Mouse (Mus musculus) liver, embryonic 15.5 days (tissue): ENCODE data around the gene Akap13. TPM values are rescaled to one million over a fixed set of nuclear protein-coding genes. Genes with fewer than 3 reads are reported as not detected.

Experiments
- ATAC-seq: fragments of 200-750 bp; cut with Nextera tagmentation; 2 replicates; pipeline ENCODE4 v1.8.0; 2017; ENCODE audit warnings: moderate number of reproducible peaks, mild to moderate bottlenecking, moderate library complexity; ENCODE audit not compliant: insufficient read depth
- H3K27ac ChIP-seq: fragments of 300-500 bp; sonication (generic); replicated peaks from 2 replicates; pipeline ENCODE4 v1.5.1; 2015; ENCODE audit warnings: mild to moderate bottlenecking, inconsistent platforms
- H3K27me3 ChIP-seq: fragments of 300-500 bp; sonication (generic); 2 replicates; pipeline ENCODE4 v1.6.1; 2015; ENCODE audit warnings: mild to moderate bottlenecking, inconsistent platforms
- H3K36me3 ChIP-seq: fragments of 300-500 bp; sonication (generic); replicated peaks from 2 replicates; pipeline ENCODE4 v1.6.1; 2015; ENCODE audit warnings: moderate library complexity, mild to moderate bottlenecking, inconsistent platforms
- H3K4me1 ChIP-seq: fragments of 300-500 bp; sonication (generic); replicated peaks from 2 replicates; pipeline ENCODE4 v1.6.1; 2015; ENCODE audit warnings: inconsistent platforms
- H3K4me2 ChIP-seq: fragments of 300-500 bp; sonication (generic); 2 replicates; pipeline ENCODE4 v1.6.1; 2015; ENCODE audit warnings: moderate library complexity, mild to moderate bottlenecking, inconsistent platforms
- H3K4me3 ChIP-seq: fragments of 300-500 bp; sonication (generic); replicated peaks from 2 replicates; pipeline ENCODE4 v1.5.1; 2015; ENCODE audit warnings: mild to moderate bottlenecking, inconsistent platforms
- H3K9ac ChIP-seq: fragments of 300-500 bp; sonication (generic); 2 replicates; pipeline ENCODE4 v1.6.1; 2015; ENCODE audit warnings: moderate library complexity, mild to moderate bottlenecking, inconsistent platforms
- H3K9me3 ChIP-seq: fragments of 300-500 bp; sonication (generic); replicated peaks from 2 replicates; pipeline ENCODE4 v1.6.1; 2016; ENCODE audit warnings: inconsistent platforms
- WGBS: fragments of 180-500 bp; shearing (Covaris S2); methylation state at CpG from one replicate; pipeline ENCODE4 v1.1.7; 2015; ENCODE audit warnings: mixed read lengths; ENCODE audit not compliant: insufficient replicate concordance; 5-methylcytosine and 5-hydroxymethylcytosine counted together
- polyA plus RNA-seq: library from polyadenylated mRNA; unstranded; fragments of >200 nt; fragmentation: Nextera tagmentation; extraction: Ambion mirVana; gene quantifications from 2 replicates; pipeline ENCODE4 v1.2.1, GENCODE M21; 2015

The Akap13 gene
- polyA plus RNA-seq, 1 experiment from 2014 or later: 39.6 TPM

DNA sequence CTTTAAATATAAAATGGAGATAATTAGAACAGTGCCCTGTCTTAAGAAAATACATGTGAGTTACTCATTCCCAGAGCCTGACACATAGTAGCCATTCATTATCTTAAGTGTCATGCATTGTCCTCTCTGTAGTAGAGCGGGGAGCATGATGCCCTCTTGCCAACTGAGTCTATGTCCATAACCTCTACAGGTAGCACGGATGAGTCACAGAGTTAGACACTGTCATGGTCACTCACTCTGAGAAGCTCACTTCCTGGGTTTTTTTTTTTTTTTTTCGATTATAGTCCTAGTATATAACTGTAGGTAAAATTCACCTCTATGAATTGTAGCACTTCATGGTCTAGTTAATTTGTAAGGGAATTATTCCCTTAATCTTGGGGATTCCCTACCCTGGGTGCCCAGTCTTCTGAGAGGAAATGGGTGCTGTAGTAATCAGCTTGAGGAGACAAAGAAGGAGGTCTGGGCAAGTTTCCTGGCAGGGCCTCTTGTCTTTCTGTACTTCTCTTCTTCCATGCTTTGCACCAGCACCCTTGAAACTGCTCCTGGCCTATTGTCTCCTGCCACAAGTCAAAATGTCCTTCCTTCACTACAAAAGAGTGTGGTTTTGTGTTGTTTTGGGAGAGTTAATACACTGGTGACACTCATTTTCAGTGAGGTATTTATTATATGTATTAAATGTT lies 247.8 kb downstream of the Akap13 start:
- Histone ChIP-seq H3K36me3 (peaks cover 88% of the 10 kb centered on the region), H3K27me3 (no peaks in the 10 kb centered on the region), H3K4me3 (peak overlapping the region; percentile 28; the same call in 1 of the 2 replicates), H3K4me2 (peak overlapping the region; percentile 21; the same call in 1 of the 2 replicates), H3K9me3 (no peaks in the 10 kb centered on the region), H3K9ac (no peak overlapping the region), H3K4me1 (peaks cover 3% of the 10 kb centered on the region), H3K27ac (no peak overlapping the region)
- 57% methylated on average over 3 of the region's 3 CpGs for WGBS
- ATAC-seq: no peak

GRCm38 (mm10) chr7:75704862-75705261 lies 249.5 kb downstream of the Akap13 start:
- Histone ChIP-seq H3K4me3 (no peak overlapping the region), H3K9ac (no peak overlapping the region), H3K4me1 (peaks cover 3% of the 10 kb centered on the region; the same call in 1 of the 2 replicates), H3K27me3 (no peaks in the 10 kb centered on the region), H3K4me2 (no peak overlapping the region), H3K27ac (no peak overlapping the region), H3K36me3 (peaks cover 88% of the 10 kb centered on the region), H3K9me3 (no peaks in the 10 kb centered on the region)
- 66% methylated on average over 6 of the region's 6 CpGs for WGBS
- no peak for ATAC-seq

GRCm38 (mm10) chr7:75709936-75710335 lies 254.6 kb downstream of the Akap13 start:
- Histone ChIP-seq H3K4me3 (no peak overlapping the region), H3K27ac (no peak overlapping the region), H3K27me3 (no peaks in the 10 kb centered on the region), H3K4me2 (no peak overlapping the region), H3K9ac (no peak overlapping the region), H3K4me1 (peaks cover 15% of the 10 kb centered on the region), H3K36me3 (peaks cover 67% of the 10 kb centered on the region), H3K9me3 (no peaks in the 10 kb centered on the region)
- 84% methylated on average over 4 of the region's 4 CpGs for WGBS
- no peak for ATAC-seq

DNA sequence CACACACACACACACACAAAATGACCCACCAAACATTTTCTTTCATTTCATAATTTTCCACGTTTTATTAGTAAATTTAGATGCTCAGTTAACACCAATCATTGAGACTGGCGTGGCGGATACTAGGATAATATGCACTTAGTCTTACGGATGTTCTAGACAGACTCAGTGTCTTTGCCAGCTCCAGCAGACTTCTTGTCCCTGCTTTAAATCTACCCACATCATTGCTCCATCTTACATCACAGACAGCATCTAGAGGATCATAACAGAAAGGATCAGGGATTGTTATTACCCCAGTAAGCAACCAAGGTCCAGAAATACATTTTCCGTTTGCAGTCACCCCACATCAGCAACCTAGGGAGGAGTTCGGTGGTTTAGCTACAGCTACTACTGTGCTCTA lies 255.6 kb downstream of the Akap13 start:
- Histone ChIP-seq H3K9me3 (no peaks in the 10 kb centered on the region), H3K36me3 (peaks cover 63% of the 10 kb centered on the region), H3K9ac (no peak overlapping the region), H3K4me2 (no peak overlapping the region), H3K27me3 (no peaks in the 10 kb centered on the region), H3K27ac (no peak overlapping the region), H3K4me3 (no peak overlapping the region), H3K4me1 (peaks cover 24% of the 10 kb centered on the region)
- WGBS: 85% methylated on average over 6 of the region's 6 CpGs
- ATAC-seq: no peak

GRCm38 (mm10) chr7:75711436-75711835 lies 256.1 kb downstream of the Akap13 start:
- ATAC-seq: no peak
- H3K4me1 ChIP-seq: peaks cover 27% of the 10 kb centered on the region
- H3K36me3 ChIP-seq: peaks cover 62% of the 10 kb centered on the region
- no peak overlapping the region for H3K4me2 ChIP-seq
- H3K27ac ChIP-seq: no peak overlapping the region
- H3K9ac ChIP-seq: no peak overlapping the region
- no peaks in the 10 kb centered on the region for H3K27me3 ChIP-seq
- no peaks in the 10 kb centered on the region for H3K9me3 ChIP-seq
- WGBS: 82% methylated on average over 2 of the region's 2 CpGs
- no peak overlapping the region for H3K4me3 ChIP-seq

GRCm38 (mm10) chr7:75712808-75713207 lies 257.5 kb downstream of the Akap13 start:
- WGBS: 21% methylated on average over 2 of the region's 2 CpGs
- H3K4me3 ChIP-seq: no peak overlapping the region
- peaks cover 54% of the 10 kb centered on the region for H3K36me3 ChIP-seq
- peaks cover 27% of the 10 kb centered on the region for H3K4me1 ChIP-seq
- ATAC-seq: no peak
- no peaks in the 10 kb centered on the region for H3K27me3 ChIP-seq
- no peak overlapping the region for H3K9ac ChIP-seq
- H3K9me3 ChIP-seq: no peaks in the 10 kb centered on the region
- H3K27ac ChIP-seq: no peak overlapping the region
- no peak overlapping the region for H3K4me2 ChIP-seq

DNA sequence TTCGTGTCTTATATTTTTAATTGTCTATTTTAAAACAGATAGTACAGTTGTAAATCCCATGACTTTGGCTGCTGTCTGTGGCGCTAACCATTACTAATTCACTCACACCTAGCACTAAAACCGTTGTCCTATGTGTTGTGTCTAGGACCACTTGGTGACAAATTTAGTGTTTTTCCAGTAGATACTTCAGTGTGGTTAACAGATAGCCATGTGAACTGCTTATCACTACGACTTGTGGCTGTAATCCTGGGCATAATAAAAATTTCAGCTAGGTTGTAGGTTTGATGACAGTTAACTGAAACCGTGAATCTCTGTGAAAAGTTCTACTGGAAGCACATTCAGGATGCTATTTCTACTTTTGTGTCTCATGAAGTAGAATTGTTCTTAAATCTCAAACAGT lies 258.6 kb downstream of the Akap13 start:
- ATAC-seq: peak; percentile 51; the same call in 1 of the 2 replicates
- no peaks in the 10 kb centered on the region for H3K9me3 ChIP-seq
- H3K9ac ChIP-seq: no peak overlapping the region
- peaks cover 27% of the 10 kb centered on the region for H3K4me1 ChIP-seq
- WGBS: 26% methylated on average over 5 of the region's 5 CpGs
- peaks cover 52% of the 10 kb centered on the region for H3K36me3 ChIP-seq
- H3K27me3 ChIP-seq: no peaks in the 10 kb centered on the region
- no peak overlapping the region for H3K4me3 ChIP-seq
- no peak overlapping the region for H3K27ac ChIP-seq
- H3K4me2 ChIP-seq: no peak overlapping the region

GRCm38 (mm10) chr7:75715026-75715425 lies 259.7 kb downstream of the Akap13 start:
- Histone ChIP-seq H3K4me1 (peaks cover 27% of the 10 kb centered on the region), H3K4me2 (no peak overlapping the region), H3K9ac (no peak overlapping the region), H3K9me3 (no peaks in the 10 kb centered on the region), H3K4me3 (no peak overlapping the region), H3K27me3 (no peaks in the 10 kb centered on the region), H3K27ac (no peak overlapping the region), H3K36me3 (peaks cover 54% of the 10 kb centered on the region)
- 83% methylated on average over 4 of the region's 4 CpGs for WGBS
- no peak for ATAC-seq

DNA sequence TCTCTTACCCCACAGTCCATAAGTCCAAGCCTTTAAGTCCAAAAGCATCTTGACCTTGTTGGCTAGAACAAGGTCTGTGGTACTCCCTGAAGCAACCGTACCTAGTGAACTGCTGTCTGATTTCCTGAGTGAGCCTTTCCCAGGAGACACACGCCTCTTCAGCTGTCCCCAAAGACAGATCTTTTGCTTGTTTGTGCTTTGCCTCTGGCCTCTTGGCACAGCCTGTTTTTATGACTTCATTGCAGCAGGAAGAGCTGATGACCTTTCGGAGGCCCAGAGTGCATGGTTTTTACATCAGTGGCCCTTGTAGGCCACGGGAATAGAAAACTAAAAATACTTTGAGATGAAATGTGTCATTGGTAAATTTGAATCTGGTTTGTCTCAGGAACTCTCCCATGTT lies 260.6 kb downstream of the Akap13 start:
- Histone ChIP-seq H3K36me3 (peaks cover 57% of the 10 kb centered on the region), H3K27ac (no peak overlapping the region)

DNA sequence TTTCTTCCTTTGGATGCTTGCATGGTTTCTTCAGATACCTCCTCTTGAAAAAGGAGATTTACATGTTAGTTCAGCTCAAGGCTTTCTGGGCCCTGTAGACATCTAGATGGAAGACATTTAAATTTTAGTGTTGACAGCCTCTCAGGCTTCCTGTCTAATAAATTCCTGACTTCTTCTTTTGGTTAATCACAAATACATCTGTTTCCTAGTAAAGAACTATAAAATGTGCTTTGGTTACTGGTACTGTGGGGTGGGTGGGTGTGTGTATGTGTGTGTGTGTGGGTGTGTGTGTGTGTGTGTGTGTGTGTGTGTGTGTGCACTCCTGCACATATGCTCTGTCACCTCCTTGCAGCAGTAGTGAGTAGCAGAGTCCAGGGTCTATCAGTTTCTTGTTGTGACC lies 262.0 kb downstream of the Akap13 start:
- peaks cover 55% of the 10 kb centered on the region for H3K36me3 ChIP-seq

More for the DNA sequence above, 260.6 kb downstream of the Akap13 start:
- no peak overlapping the region for H3K4me3 ChIP-seq
- WGBS: 77% methylated on average over 4 of the region's 4 CpGs
- H3K27me3 ChIP-seq: no peaks in the 10 kb centered on the region
- no peak overlapping the region for H3K4me2 ChIP-seq
- H3K9me3 ChIP-seq: no peaks in the 10 kb centered on the region
- H3K9ac ChIP-seq: no peak overlapping the region
- ATAC-seq: no peak
- peaks cover 27% of the 10 kb centered on the region for H3K4me1 ChIP-seq

GRCm38 (mm10) chr7:75721302-75721701 lies 266.0 kb downstream of the Akap13 start:
- H3K9ac ChIP-seq: no peak overlapping the region
- H3K27ac ChIP-seq: no peak overlapping the region
- peaks cover 80% of the 10 kb centered on the region for H3K36me3 ChIP-seq
- no peak for ATAC-seq
- H3K4me1 ChIP-seq: no peaks in the 10 kb centered on the region; the same call in 1 of the 2 replicates
- H3K9me3 ChIP-seq: no peaks in the 10 kb centered on the region
- WGBS: 78% methylated on average over 4 of the region's 4 CpGs
- H3K27me3 ChIP-seq: no peaks in the 10 kb centered on the region
- H3K4me3 ChIP-seq: no peak overlapping the region
- no peak overlapping the region for H3K4me2 ChIP-seq

More for the DNA sequence above, 262.0 kb downstream of the Akap13 start:
- H3K4me2 ChIP-seq: no peak overlapping the region
- H3K4me1 ChIP-seq: peaks cover 24% of the 10 kb centered on the region
- ATAC-seq: no peak
- H3K9me3 ChIP-seq: no peaks in the 10 kb centered on the region
- no peak overlapping the region for H3K27ac ChIP-seq
- H3K4me3 ChIP-seq: no peak overlapping the region
- H3K9ac ChIP-seq: no peak overlapping the region
- H3K27me3 ChIP-seq: no peaks in the 10 kb centered on the region

GRCm38 (mm10) chr7:75724012-75724411 lies 268.7 kb downstream of the Akap13 start:
- Histone ChIP-seq H3K4me2 (no peak overlapping the region), H3K27ac (no peak overlapping the region), H3K9ac (no peak overlapping the region), H3K4me3 (no peak overlapping the region), H3K36me3 (peaks cover 93% of the 10 kb centered on the region), H3K9me3 (no peaks in the 10 kb centered on the region), H3K4me1 (no peaks in the 10 kb centered on the region; the same call in 1 of the 2 replicates), H3K27me3 (no peaks in the 10 kb centered on the region)
- no peak for ATAC-seq
- WGBS: 20% methylated on average over 1 of the region's 1 CpGs
